Mouse (Mus musculus) olfactory bulb, adult 2 months (tissue): Measurements from ENCODE around the gene Vps8.

Experiments
- CTCF ChIP-seq: fragments of 200-500 bp; IDR thresholded peaks from 2 replicates; pipeline ENCODE4 v1.5.1; 2012; ENCODE audit warnings: low read depth, mild to moderate bottlenecking, low read length, moderate library complexity; ENCODE audit not compliant: insufficient read depth
- POLR2A ChIP-seq: fragments of 200-500 bp; IDR thresholded peaks from 2 replicates; pipeline ENCODE4 v1.6.1; 2012; ENCODE audit warnings: mild to moderate bottlenecking, low read depth, low read length, moderate library complexity; ENCODE audit not compliant: insufficient read depth

- no peak for TF ChIP-seq CTCF
- TF ChIP-seq POLR2A: no peak
These were observed 7.6 kb downstream of the Vps8 start for GRCm38 (mm10) chr16:21430377-21431060.
